In genomic region chr2:90782901-90783486, GRCm38 (mm10) we compare ENCODE assay signal across 8 mouse cellular contexts. TPM values are rescaled to one million over a fixed set of nuclear protein-coding genes. Genes with fewer than 3 reads are reported as not detected.
A peak's percentile ranks its signal among the peaks of the same experiment; 100 is the strongest.
DNase-seq lines count a peak whose midpoint lies in the region; ATAC-seq and TF ChIP-seq lines count a peak whose summit lies in the region.

No protein-coding gene starts in this region.

- intact Hi-C loops in heart, postnatal 25 days (cut with DNase I), result no loop called here

- peak overlapping the region; percentile 50 for H3K4me3 ChIP-seq in bone marrow macrophage, adult 2 months (ENCODE audit: insufficient read depth, low read length)
- H3K4me3 ChIP-seq in forebrain, embryonic 11.5 days (ENCODE audit: low read depth, low read length), result peak overlapping the region; percentile 27
- peak overlapping the region; percentile 32 for H3K4me3 ChIP-seq in hindbrain, embryonic 13.5 days
- H3K4me3 ChIP-seq in lung, adult 2 months (replicated peaks; ENCODE audit: extremely low read depth, low read depth, low read length), result peak overlapping the region; percentile 48

- peaks cover 13% of the 10 kb centered on the region for H3K36me3 ChIP-seq in forebrain, embryonic 11.5 days (ENCODE audit: control insufficient read depth, insufficient read depth, low read length)
- peaks cover 29% of the 10 kb centered on the region for H3K36me3 ChIP-seq in hindbrain, embryonic 13.5 days

- H3K4me2 ChIP-seq in forebrain, embryonic 11.5 days (ENCODE audit: low read depth, low read length, severe bottlenecking), result peak overlapping the region; percentile 68
- peak overlapping the region; percentile 57 for H3K4me2 ChIP-seq in hindbrain, embryonic 13.5 days

- H3K27ac ChIP-seq in bone marrow macrophage, adult 2 months (ENCODE audit: insufficient read depth, low read depth, low read length), result no peak overlapping the region
- no peak overlapping the region for H3K27ac ChIP-seq in forebrain, embryonic 11.5 days (ENCODE audit: low read depth, low read length)
- no peak overlapping the region for H3K27ac ChIP-seq in hindbrain, embryonic 13.5 days

- no peaks in the 10 kb centered on the region for H3K9me3 ChIP-seq in forebrain, embryonic 11.5 days (ENCODE audit: control insufficient read depth, low read length)
- no peaks in the 10 kb centered on the region for H3K9me3 ChIP-seq in hindbrain, embryonic 13.5 days

- H3K9ac ChIP-seq in forebrain, embryonic 11.5 days (ENCODE audit: low read length), result peak overlapping the region; percentile 44
- peak overlapping the region; percentile 40; the same call in 1 of the 2 replicates for H3K9ac ChIP-seq in hindbrain, embryonic 13.5 days

- TF ChIP-seq POLR2A in bone marrow macrophage, adult 2 months (IDR thresholded peaks at IDR 0.05; ENCODE audit: borderline replicate concordance, low read depth, low read length), result no peak
- TF ChIP-seq POLR2A in lung, adult 2 months (IDR thresholded peaks at IDR 0.05; ENCODE audit: borderline replicate concordance, extremely low read depth, low read depth, low read length), result no peak

- no peak for TF ChIP-seq CTCF in bone marrow macrophage, adult 2 months (IDR thresholded peaks at IDR 0.05; ENCODE audit: low read depth, low read length)
- TF ChIP-seq CTCF in lung, adult 2 months (IDR thresholded peaks at IDR 0.05; ENCODE audit: insufficient read depth, low read length), result no peak

- DNase-seq in heart, adult 18-20 months, result peak; percentile 11 to 35
- no peak for DNase-seq in heart, postnatal 25 days (ENCODE audit: low spot score)
- DNase-seq in forebrain, embryonic 11.5 days (ENCODE audit: low spot score), result peak; percentile 62
- peak; percentile 20 for DNase-seq in lung, adult 2 months
- peak; percentile 15 for DNase-seq in ovary, postnatal 14 days (ENCODE audit: low spot score)
- no peak for DNase-seq in frontal cortex, postnatal 25 days (ENCODE audit: low spot score in 2 of 2)

- H3K4me1 ChIP-seq in bone marrow macrophage, adult 2 months (ENCODE audit: control insufficient read depth, insufficient read depth, low read length), result peaks cover 7% of the 10 kb centered on the region
- H3K4me1 ChIP-seq in forebrain, embryonic 11.5 days (replicated peaks; ENCODE audit: control insufficient read depth, insufficient read depth, low read length), result peaks cover 8% of the 10 kb centered on the region; the same call in 1 of the 2 replicates
- peaks cover 12% of the 10 kb centered on the region for H3K4me1 ChIP-seq in hindbrain, embryonic 13.5 days (replicated peaks)
- H3K4me1 ChIP-seq in lung, adult 2 months (ENCODE audit: control insufficient read depth, insufficient read depth, low read length), result peaks cover 3% of the 10 kb centered on the region; the same call in 1 of the 2 replicates

- H3K27me3 ChIP-seq in forebrain, embryonic 11.5 days (ENCODE audit: control insufficient read depth, insufficient read depth, low read length), result no peaks in the 10 kb centered on the region
- peaks cover 16% of the 10 kb centered on the region for H3K27me3 ChIP-seq in hindbrain, embryonic 13.5 days

- WGBS in forebrain, embryonic 11.5 days, result 3% methylated on average over 28 of the region's 29 CpGs
- 1% methylated on average over 27 of the region's 29 CpGs for WGBS in hindbrain, embryonic 13.5 days
- WGBS in lung, adult 2 months, result 5% methylated on average over 29 of the region's 29 CpGs

- peak; percentile 68 for ATAC-seq in forebrain, embryonic 11.5 days (replicated peaks; ENCODE audit: low FRiP score)
- peak; percentile 45; the same call in 1 of the 2 replicates for ATAC-seq in hindbrain, embryonic 13.5 days (ENCODE audit: low FRiP score)

RNA-seq across cellular contexts. Expression of gene Agbl2, which starts 0.5 kb away (rescaled TPM):
- 1 to 10 TPM; 1.1 to 1.4 TPM for total RNA-seq in heart, adult 18-20 months (2021)
- total RNA-seq in heart, postnatal 25 days (2021), result 1 to 10 TPM; 1.1 to 1.2 TPM
- not detected in 2 replicates for polyA plus RNA-seq in bone marrow macrophage, adult 2 months (2012; ENCODE audit: insufficient read depth, insufficient read length, missing spikeins)
- polyA plus RNA-seq in forebrain, embryonic 11.5 days (2014; fragmentation: Nextera tagmentation; extraction: Ambion mirVana), result 0.89 and 0.96 TPM in 2 replicates
- polyA plus RNA-seq in hindbrain, embryonic 13.5 days (2015; fragmentation: Nextera tagmentation; extraction: Ambion mirVana), result 0.78 and 1.7 TPM in 2 replicates
- polyA plus RNA-seq in lung, adult 2 months (2012; rRNA removed), result 3.5 and 5.0 TPM in 2 replicates

RNA-seq across cellular contexts. Expression of gene Fnbp4, which starts 37.8 kb away (rescaled TPM):
- total RNA-seq in heart, adult 18-20 months (2021), result 10 to 100 TPM in 1 of 2 experiments, 1 to 10 TPM in 1; 8.2 to 13.9 TPM
- 10 to 100 TPM; 13.4 to 15.4 TPM for total RNA-seq in heart, postnatal 25 days (2021)
- polyA plus RNA-seq in bone marrow macrophage, adult 2 months (2012; ENCODE audit: insufficient read depth, insufficient read length, missing spikeins), result 112 and 132 TPM in 2 replicates
- 137 and 146 TPM in 2 replicates for polyA plus RNA-seq in forebrain, embryonic 11.5 days (2014; fragmentation: Nextera tagmentation; extraction: Ambion mirVana)
- polyA plus RNA-seq in hindbrain, embryonic 13.5 days (2015; fragmentation: Nextera tagmentation; extraction: Ambion mirVana), result 113 and 114 TPM in 2 replicates
- polyA plus RNA-seq in lung, adult 2 months (2012; rRNA removed), result 28.4 and 43.3 TPM in 2 replicates

Comparison
In these comparisons a context has a peak if more than half of its experiments do, and no peak if none do; other contexts are left out.
1. DNase-seq: peak in heart, adult 18-20 months (2 of 2), forebrain, embryonic 11.5 days (single experiment), lung, adult 2 months (single experiment) and ovary, postnatal 14 days (single experiment); none in heart, postnatal 25 days (single experiment) and frontal cortex, postnatal 25 days (0 of 2).
2. Peak in every context shown above with its lines, with median percentiles within 50 percentile points of each other: H3K4me3 ChIP-seq.